Mouse (Mus musculus): Measurements from ENCODE around the gene Crxos. TPM values are rescaled to one million over a fixed set of nuclear protein-coding genes. Genes with fewer than 3 reads are reported as not detected.

Gene Crxos
- polyA plus RNA-seq (2015; fragmentation: Nextera tagmentation; extraction: Ambion mirVana) = not detected in 2 replicates

DNA sequence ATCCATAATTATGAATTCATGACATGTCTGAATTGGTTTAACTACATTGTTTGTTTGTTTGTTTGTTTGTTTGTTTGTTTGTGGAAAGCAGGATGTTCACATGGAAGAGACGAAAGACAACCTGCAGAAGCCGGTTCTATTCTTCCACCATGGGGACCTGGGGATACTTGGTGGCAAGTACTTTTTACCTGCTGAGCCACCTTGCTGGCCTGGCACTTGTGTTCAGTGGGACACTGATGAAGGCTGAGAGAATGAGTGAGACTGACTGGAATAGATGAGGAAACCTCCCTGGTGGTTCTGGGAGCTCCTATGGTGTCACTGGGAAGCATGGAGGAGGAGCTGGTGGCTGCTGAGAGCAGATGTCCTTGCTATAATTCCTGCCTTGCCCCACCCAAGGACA, at the start of gene Crxos:
Gene Crxos, plus strand, starts transcription at position 301 of the 400 bp plus-strand sequence.
- no peak for ATAC-seq (ENCODE audit: low FRiP score, low read depth)
- Histone ChIP-seq H3K27me3 (no peaks in the 10 kb centered on the region), H3K9ac (no peak within 1 kb of the TSS), H3K4me3 (no peak within 1 kb of the TSS), H3K9me3 (no peaks in the 10 kb centered on the region), H3K27ac (replicated peaks) (no peak within 1 kb of the TSS), H3K36me3 (no peaks in the 10 kb centered on the region), H3K4me2 (no peak within 1 kb of the TSS), H3K4me1 (replicated peaks) (no peaks in the 10 kb centered on the region)
- WGBS = 92% methylated on average over 2 of the region's 2 CpGs

DNA sequence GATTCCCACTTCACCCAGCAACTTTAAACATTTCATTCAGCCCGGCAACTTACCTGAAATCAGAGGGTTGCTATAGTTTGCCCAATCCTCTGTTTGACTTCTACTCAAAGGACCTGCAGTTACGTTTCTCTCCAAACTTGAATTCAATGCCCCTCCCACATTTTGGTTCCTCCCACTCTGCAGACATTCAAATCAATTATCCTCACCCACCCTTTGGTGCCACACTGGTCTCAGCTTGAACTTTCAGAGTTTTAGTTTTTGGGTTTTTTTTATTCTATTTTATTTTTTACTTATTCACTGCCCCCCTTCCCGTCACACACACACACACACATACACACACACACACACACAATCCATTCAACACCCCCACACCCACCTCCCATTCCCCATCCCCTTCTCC, 42.8 kb upstream of the Crxos start, which contains the start of gene Obox6:
Gene Obox6, minus strand, starts transcription at position 101 of the 400 bp plus-strand sequence.
- Histone ChIP-seq H3K27ac (replicated peaks) (no peak within 1 kb of the TSS), H3K27me3 (no peaks in the 10 kb centered on the region), H3K9me3 (peaks cover 6% of the 10 kb centered on the region; the same call in 1 of the 2 replicates), H3K9ac (no peak within 1 kb of the TSS), H3K4me1 (replicated peaks) (no peaks in the 10 kb centered on the region), H3K36me3 (no peaks in the 10 kb centered on the region), H3K4me2 (no peak within 1 kb of the TSS), H3K4me3 (no peak within 1 kb of the TSS)
- no peak for ATAC-seq (ENCODE audit: low FRiP score, low read depth)
- 93% methylated on average over 3 of the region's 3 CpGs for WGBS

DNA sequence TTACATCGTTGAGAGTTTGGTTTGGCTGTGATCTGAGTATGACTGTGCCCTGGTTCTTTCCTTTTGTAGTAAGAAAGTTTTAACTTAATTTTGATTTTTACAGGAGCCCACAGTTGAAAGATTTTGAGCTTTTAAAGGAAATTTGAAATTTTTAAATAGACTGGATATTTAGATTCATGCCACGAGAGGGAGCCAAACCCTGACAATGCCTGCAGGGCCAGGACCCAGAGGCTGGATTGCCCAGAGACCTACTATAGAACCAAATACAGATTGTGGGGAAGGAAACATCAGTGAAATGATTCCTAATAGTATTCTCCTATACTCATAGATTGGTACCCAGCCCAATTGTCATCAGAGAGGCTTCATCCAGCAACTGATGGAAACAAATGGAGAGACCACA, 22.8 kb upstream of the Crxos start:
- no peak overlapping the region for H3K9ac ChIP-seq
- no peak overlapping the region for H3K4me3 ChIP-seq
- no peaks in the 10 kb centered on the region for H3K36me3 ChIP-seq
- H3K9me3 ChIP-seq = no peaks in the 10 kb centered on the region
- H3K4me1 ChIP-seq (replicated peaks) = no peaks in the 10 kb centered on the region
- 44% methylated on average over 2 of the region's 2 CpGs for WGBS
- H3K27ac ChIP-seq (replicated peaks) = no peak overlapping the region
- H3K27me3 ChIP-seq = no peaks in the 10 kb centered on the region
- no peak for ATAC-seq (ENCODE audit: low FRiP score, low read depth)
- no peak overlapping the region for H3K4me2 ChIP-seq

DNA sequence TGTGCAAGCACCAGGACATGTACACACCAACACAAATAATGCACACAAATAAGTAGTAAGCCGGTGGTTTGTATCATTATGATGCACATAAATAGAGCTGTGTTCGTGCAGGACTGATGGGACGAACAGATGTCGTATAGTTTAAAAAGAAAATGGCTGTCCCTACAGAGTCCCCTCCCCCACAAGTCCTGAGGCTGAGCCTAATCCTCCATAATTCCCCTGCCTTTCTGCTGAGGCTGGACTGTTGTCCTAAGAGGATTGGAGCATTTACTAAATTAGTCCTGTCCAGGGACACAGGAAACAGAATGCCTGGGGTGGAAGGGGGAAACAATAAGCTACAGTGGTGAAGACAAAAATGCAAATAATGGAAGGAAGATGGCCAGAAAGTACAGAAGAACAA, 18.3 kb upstream of the Crxos start:
- Histone ChIP-seq H3K4me2 (no peak overlapping the region), H3K9me3 (no peaks in the 10 kb centered on the region), H3K4me3 (no peak overlapping the region), H3K27me3 (no peaks in the 10 kb centered on the region), H3K4me1 (replicated peaks) (no peaks in the 10 kb centered on the region), H3K9ac (no peak overlapping the region), H3K27ac (replicated peaks) (no peak overlapping the region), H3K36me3 (no peaks in the 10 kb centered on the region)
- no peak for ATAC-seq (ENCODE audit: low FRiP score, low read depth)
- WGBS = 72% methylated on average over 4 of the region's 4 CpGs

DNA sequence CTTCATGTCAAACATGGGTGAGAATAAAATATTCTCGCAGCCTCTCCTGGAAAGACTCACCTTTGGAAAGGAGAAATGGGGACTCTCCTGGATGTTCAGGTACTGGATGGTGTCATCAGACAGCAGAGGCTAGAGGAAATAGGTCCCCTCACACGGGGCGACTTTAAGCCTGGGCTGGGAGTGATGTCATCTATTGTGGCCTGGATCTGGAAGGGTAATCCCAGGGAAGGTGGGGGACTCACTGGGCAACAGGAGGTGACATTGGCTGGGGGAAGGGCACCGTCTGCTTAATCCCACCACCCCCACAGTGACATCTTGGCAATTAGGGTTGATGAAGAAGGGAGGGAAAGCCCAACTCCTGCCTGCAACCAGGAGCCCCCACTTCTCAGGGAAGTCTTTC, 2.7 kb upstream of the Crxos start, which contains the start of gene Crx:
Gene Crx, minus strand, starts transcription at position 213 of the 400 bp plus-strand sequence.
- Histone ChIP-seq H3K27me3 (no peaks in the 10 kb centered on the region), H3K4me1 (replicated peaks) (no peaks in the 10 kb centered on the region), H3K36me3 (no peaks in the 10 kb centered on the region), H3K4me2 (no peak within 1 kb of the TSS), H3K4me3 (no peak within 1 kb of the TSS), H3K27ac (replicated peaks) (no peak within 1 kb of the TSS), H3K9me3 (no peaks in the 10 kb centered on the region), H3K9ac (no peak within 1 kb of the TSS)
- WGBS = 48% methylated on average over 4 of the region's 4 CpGs
- no peak for ATAC-seq (ENCODE audit: low FRiP score, low read depth)

DNA sequence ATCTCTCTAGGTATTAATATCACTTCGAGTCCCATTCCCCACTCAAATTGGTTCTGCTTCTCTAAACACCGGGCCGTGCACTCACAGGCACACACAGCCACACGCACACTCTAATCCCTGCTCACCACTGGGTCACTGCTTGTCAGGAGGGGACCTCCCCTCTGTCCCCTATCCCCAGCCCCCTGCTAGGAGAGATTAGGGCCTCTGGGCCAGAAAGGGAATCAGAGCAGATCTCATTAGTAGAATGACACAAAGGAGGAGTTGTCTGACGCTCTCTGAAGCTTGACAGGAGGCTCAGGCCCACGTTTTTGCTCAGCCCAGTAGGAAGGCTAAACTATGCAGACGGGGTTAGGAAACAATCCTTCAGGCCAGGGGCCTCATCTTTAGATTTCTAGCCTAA, 1.0 kb upstream of the Crxos start:
- Histone ChIP-seq H3K4me1 (replicated peaks) (no peaks in the 10 kb centered on the region), H3K9me3 (no peaks in the 10 kb centered on the region), H3K27ac (replicated peaks) (no peak overlapping the region), H3K27me3 (no peaks in the 10 kb centered on the region), H3K36me3 (no peaks in the 10 kb centered on the region), H3K4me3 (no peak overlapping the region), H3K4me2 (no peak overlapping the region), H3K9ac (no peak overlapping the region)
- 0 out of 2 replicates have a peak, but pooled peaks have one; percentile 23 for ATAC-seq (ENCODE audit: low FRiP score, low read depth)
- WGBS = 7% methylated on average over 7 of the region's 7 CpGs

DNA sequence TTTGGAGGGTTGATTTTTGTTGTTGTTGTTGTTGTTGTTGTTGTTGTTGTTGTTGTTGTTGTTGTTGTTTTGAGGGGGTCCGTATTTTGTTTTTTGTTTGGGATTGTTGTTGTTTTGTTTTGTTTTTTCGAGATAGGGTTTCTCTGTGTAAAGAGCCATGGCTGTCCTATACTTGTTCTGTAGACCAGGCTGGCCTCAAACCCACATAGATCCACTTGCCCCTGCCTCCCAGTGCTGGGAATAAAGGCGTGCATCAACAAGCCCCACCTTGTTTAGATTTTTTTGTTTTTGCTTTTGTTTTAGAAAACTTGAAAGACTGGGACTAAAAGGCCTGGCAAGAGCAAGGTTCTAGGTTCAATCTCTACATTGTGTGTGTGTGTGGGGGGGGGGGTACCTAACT, 586 bp upstream of the Crxos start:
- no peak overlapping the region for H3K27ac ChIP-seq (replicated peaks)
- no peaks in the 10 kb centered on the region for H3K9me3 ChIP-seq
- 67% methylated on average over 3 of the region's 3 CpGs for WGBS

DNA sequence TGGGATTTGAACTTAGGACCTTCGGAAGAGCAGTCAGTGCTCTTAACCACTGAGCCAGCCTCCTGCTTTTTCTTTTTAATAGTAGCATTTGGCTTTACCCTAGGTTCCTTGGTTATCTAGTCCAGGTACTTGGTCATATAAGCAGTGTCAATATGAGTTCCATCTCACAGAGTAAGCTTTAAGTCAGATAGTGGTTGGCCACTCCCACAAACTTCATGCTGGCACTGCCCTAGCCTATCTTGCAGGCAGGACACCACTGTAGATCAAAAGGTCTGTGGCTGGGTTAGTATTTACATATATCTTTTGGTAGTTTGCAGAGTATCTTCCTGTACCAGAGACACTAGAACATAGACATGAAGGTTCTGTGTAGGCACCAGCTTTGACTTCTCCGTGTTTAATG, 1.7 kb downstream of the Crxos start:
- no peak for ATAC-seq (ENCODE audit: low FRiP score, low read depth)
- WGBS = 90% methylated on average over 2 of the region's 2 CpGs
- Histone ChIP-seq H3K36me3 (no peaks in the 10 kb centered on the region), H3K27ac (replicated peaks) (no peak overlapping the region), H3K4me1 (replicated peaks) (no peaks in the 10 kb centered on the region), H3K4me2 (no peak overlapping the region), H3K9ac (no peak overlapping the region), H3K4me3 (no peak overlapping the region), H3K27me3 (no peaks in the 10 kb centered on the region), H3K9me3 (no peaks in the 10 kb centered on the region)

More for the DNA sequence above, 586 bp upstream of the Crxos start:
- Histone ChIP-seq H3K4me2 (no peak overlapping the region), H3K4me3 (no peak overlapping the region), H3K27me3 (no peaks in the 10 kb centered on the region), H3K9ac (no peak overlapping the region), H3K4me1 (replicated peaks) (no peaks in the 10 kb centered on the region), H3K36me3 (no peaks in the 10 kb centered on the region)
- no peak for ATAC-seq (ENCODE audit: low FRiP score, low read depth)

DNA sequence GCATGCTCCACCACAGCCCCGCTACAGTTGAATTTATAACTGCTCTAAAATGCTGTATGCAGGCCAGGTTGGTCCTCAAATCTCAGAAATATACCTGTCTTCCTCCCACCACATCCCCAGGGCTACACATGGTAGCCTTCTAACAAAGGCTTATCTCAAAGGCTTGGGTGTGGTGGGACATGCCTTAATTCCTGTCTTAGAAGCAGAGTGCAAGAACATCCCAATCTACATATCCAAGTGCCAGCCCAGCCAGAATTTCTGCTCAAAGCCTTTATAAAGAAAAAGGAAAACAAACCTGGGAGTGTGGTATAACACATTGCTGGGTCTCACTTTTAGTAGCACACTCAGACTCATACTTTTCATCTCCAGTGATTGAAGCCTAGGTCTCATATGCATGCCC, 11.8 kb downstream of the Crxos start:
- Histone ChIP-seq H3K9me3 (no peaks in the 10 kb centered on the region), H3K9ac (no peak overlapping the region), H3K36me3 (no peaks in the 10 kb centered on the region), H3K4me3 (no peak overlapping the region), H3K4me1 (replicated peaks) (no peaks in the 10 kb centered on the region), H3K27ac (replicated peaks) (no peak overlapping the region), H3K4me2 (no peak overlapping the region), H3K27me3 (no peaks in the 10 kb centered on the region)
- whole genome bisulfite sequencing = 76% methylated on average over 1 of the region's 1 CpGs
- ATAC-seq (ENCODE audit: low FRiP score, low read depth) = no peak

DNA sequence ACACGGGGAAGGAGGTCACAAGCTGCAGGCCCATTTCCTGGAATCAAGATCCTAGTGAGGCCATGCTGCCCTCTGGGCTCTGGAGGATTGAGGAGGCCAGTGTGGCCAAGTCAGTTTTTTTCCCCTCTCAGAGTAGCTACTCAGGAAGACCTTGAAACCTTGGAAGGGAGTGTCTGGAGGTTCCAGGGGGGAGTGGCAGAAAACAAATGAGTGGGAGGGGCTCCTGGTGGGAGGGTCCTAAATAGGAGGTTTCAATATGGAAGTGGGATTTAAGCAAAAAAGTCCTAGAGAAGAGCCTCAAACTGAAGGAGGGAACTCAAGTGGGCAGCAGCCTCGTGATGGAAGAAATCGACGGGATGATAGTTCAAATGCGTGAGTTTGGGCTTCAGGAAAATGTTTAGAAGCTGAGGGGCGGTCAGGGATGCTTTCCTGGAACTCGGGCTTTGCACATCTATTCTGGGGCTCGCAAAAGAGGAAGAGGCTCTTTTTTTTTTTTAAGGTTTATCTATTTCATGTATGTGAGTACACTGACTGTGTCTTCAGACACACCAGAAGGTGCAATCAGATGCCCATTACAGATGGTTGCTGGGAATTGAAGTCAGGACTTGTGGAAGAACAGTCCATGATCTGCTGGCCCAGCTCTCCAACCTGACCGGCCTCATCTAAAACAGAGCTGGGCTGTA, 19.1 kb downstream of the Crxos start:
- Histone ChIP-seq H3K4me1 (replicated peaks) (no peaks in the 10 kb centered on the region), H3K27me3 (no peaks in the 10 kb centered on the region), H3K36me3 (no peaks in the 10 kb centered on the region), H3K27ac (replicated peaks) (no peak overlapping the region), H3K9ac (no peak overlapping the region), H3K4me2 (no peak overlapping the region), H3K4me3 (no peak overlapping the region), H3K9me3 (no peaks in the 10 kb centered on the region)
- ATAC-seq (ENCODE audit: low FRiP score, low read depth) = no peak
- WGBS = 78% methylated on average over 9 of the region's 9 CpGs

DNA sequence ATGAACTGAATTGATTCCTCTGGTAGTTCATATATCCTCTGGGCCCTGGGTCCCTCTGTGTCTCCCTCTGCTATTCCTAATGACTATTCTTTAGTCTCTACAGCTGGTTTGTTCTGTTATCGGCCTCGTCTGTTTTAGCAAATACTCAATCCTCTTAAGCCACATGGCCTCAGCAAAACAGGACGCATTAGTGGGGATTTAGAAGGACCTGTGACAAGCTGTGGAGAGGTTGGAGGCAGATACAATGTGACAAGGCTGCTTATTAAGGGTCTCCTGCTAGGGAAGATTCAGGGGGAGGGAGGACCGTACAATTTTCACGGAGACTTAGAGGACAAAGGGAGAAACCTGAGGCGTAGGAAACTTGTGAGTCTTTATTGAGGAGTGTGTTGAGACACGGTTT, 23.4 kb downstream of the Crxos start:
- no peak overlapping the region for H3K27ac ChIP-seq (replicated peaks)
- H3K36me3 ChIP-seq = no peaks in the 10 kb centered on the region
- H3K9me3 ChIP-seq = no peaks in the 10 kb centered on the region
- H3K4me1 ChIP-seq (replicated peaks) = no peaks in the 10 kb centered on the region
- WGBS = 78% methylated on average over 7 of the region's 7 CpGs
- no peaks in the 10 kb centered on the region for H3K27me3 ChIP-seq
- ATAC-seq (ENCODE audit: low FRiP score, low read depth) = no peak
- H3K9ac ChIP-seq = no peak overlapping the region
- no peak overlapping the region for H3K4me2 ChIP-seq
- H3K4me3 ChIP-seq = no peak overlapping the region

DNA sequence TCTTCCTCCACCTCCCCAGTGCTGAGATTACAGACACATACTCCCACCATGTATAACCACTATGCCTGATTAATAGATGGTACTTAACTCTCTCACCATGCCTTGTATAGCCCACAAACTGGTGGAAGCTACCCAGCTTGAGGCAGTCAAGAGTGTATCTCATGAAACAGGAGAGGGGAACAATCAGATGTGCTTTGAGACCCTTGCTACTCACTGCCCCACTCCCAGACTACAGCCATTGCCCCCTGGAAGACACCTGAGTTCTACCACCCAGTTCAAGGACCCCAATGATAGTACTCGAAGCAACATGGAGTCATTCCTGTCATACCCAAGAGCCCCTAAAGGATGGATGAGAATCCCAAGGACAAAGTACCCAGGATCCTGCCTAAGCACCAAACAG, 24.2 kb downstream of the Crxos start:
- Histone ChIP-seq H3K9ac (no peak overlapping the region), H3K27me3 (no peaks in the 10 kb centered on the region), H3K36me3 (no peaks in the 10 kb centered on the region), H3K4me1 (replicated peaks) (no peaks in the 10 kb centered on the region), H3K27ac (replicated peaks) (no peak overlapping the region), H3K4me3 (no peak overlapping the region), H3K4me2 (no peak overlapping the region), H3K9me3 (no peaks in the 10 kb centered on the region)
- 82% methylated on average over 1 of the region's 1 CpGs for WGBS
- ATAC-seq (ENCODE audit: low FRiP score, low read depth) = no peak

All from hindbrain, embryonic 15.5 days (tissue).